Mouse (Mus musculus): ENCODE results near the gene 5730455P16Rik. TPM values are rescaled to one million over a fixed set of nuclear protein-coding genes. Genes with fewer than 3 reads are reported as not detected.

5730455P16Rik gene
- 13.7 TPM for polyA plus RNA-seq (2014; fragmentation: Illumina TruSeq; extraction: RNeasy Lipid Tissue Mini Kit (QIAGEN cat#74804); ENCODE audit: low replicate concordance)

DNA sequence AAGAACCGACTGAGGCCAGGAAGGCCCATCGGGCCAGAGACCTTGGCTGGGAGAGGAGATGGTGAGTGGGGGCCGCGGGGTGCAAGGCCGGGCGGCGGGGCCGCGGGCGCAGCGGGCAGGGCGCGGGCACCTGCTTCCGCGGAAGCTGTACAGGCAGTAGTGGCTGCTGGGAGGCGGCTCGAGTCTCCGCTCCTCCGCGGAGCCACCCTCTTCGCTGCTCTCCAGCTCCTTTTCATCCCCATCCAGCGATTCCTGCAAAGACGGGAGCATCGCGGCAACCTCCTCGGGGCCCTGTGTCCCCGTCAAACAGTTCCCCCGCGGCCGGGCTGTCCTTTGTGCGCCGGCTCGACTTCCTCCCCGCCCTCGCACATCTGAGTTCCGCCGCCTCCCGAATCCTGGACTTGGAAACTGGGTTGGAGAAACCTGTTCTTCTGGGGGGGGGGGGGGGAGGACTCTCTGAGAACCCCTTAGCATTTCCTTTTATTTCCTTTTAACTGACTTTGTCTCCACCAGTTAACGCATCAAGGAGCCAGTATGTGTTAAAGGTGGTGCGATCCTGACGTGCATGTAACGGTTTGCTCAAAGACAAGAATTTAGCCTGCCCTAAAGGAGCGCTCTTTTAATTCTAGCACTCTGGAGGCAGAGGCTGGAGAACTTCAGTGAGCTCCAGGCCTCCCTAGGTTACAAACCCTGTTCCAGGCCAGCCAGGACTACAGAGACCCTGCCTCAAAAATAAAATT, at the start of gene 5730455P16Rik:
5730455P16Rik (minus strand) TSS at position 323 of the 740 bp plus-strand sequence.

GRCm38 (mm10) chr11:80383019-80383625, 5.3 kb upstream of the 5730455P16Rik start, which contains the start of gene Zfp207:
Gene Zfp207 (plus strand): TSS chr11:80383279.

Other genes with a start within 250 kb of the 5730455P16Rik start
- gene Tefm, start 235.9 kb downstream of the 5730455P16Rik start, polyA plus RNA-seq (2014; fragmentation: Illumina TruSeq; extraction: RNeasy Lipid Tissue Mini Kit (QIAGEN cat#74804); ENCODE audit: low replicate concordance) = 14.9 TPM
- 10.7 TPM for gene Adap2, start 223.9 kb downstream of the 5730455P16Rik start, polyA plus RNA-seq (2014; fragmentation: Illumina TruSeq; extraction: RNeasy Lipid Tissue Mini Kit (QIAGEN cat#74804); ENCODE audit: low replicate concordance)
- 4.4 TPM for gene Rnf135, start 194.2 kb downstream of the 5730455P16Rik start, polyA plus RNA-seq (2014; fragmentation: Illumina TruSeq; extraction: RNeasy Lipid Tissue Mini Kit (QIAGEN cat#74804); ENCODE audit: low replicate concordance)
- 68.6 TPM for gene Rhot1, start 169.0 kb downstream of the 5730455P16Rik start, polyA plus RNA-seq (2014; fragmentation: Illumina TruSeq; extraction: RNeasy Lipid Tissue Mini Kit (QIAGEN cat#74804); ENCODE audit: low replicate concordance)
- 0.33 TPM for gene Rhbdl3, start 77.1 kb downstream of the 5730455P16Rik start, polyA plus RNA-seq (2014; fragmentation: Illumina TruSeq; extraction: RNeasy Lipid Tissue Mini Kit (QIAGEN cat#74804); ENCODE audit: low replicate concordance)
- 374 TPM for gene Zfp207, start 5.2 kb upstream of the 5730455P16Rik start, polyA plus RNA-seq (2014; fragmentation: Illumina TruSeq; extraction: RNeasy Lipid Tissue Mini Kit (QIAGEN cat#74804); ENCODE audit: low replicate concordance)
- 76.7 TPM for gene Psmd11, start 50.6 kb upstream of the 5730455P16Rik start, polyA plus RNA-seq (2014; fragmentation: Illumina TruSeq; extraction: RNeasy Lipid Tissue Mini Kit (QIAGEN cat#74804); ENCODE audit: low replicate concordance)
- 0.30 TPM for gene Cdk5r1, start 99.0 kb upstream of the 5730455P16Rik start, polyA plus RNA-seq (2014; fragmentation: Illumina TruSeq; extraction: RNeasy Lipid Tissue Mini Kit (QIAGEN cat#74804); ENCODE audit: low replicate concordance)

Measured in small intestine, adult 10 weeks (tissue).